Mouse (Mus musculus): ENCODE results near the gene Rnf34.

The Rnf34 gene

GRCm38 (mm10) chr5:122900558-122901171 is 50.8 kb downstream of the Rnf34 start:
- no peak for DNase-seq

GRCm38 (mm10) chr5:122901179-122901578 is 51.3 kb downstream of the Rnf34 start:
- DNase-seq, result no peak

- DNase-seq, result no peak
These were observed 51.8 kb downstream of the Rnf34 start for GRCm38 (mm10) chr5:122901666-122902065.

GRCm38 (mm10) chr5:122902228-122902627 is 52.4 kb downstream of the Rnf34 start:
- no peak for DNase-seq

- no peak for DNase-seq
These were observed 53.3 kb downstream of the Rnf34 start for GRCm38 (mm10) chr5:122903165-122903564.

GRCm38 (mm10) chr5:122907182-122907581 is 57.3 kb downstream of the Rnf34 start:
- no peak for DNase-seq

- no peak for DNase-seq
These were observed 58.2 kb downstream of the Rnf34 start for GRCm38 (mm10) chr5:122908001-122908400.

- no peak for DNase-seq
These were observed 59.6 kb downstream of the Rnf34 start for GRCm38 (mm10) chr5:122909481-122909880.

GRCm38 (mm10) chr5:122912863-122913262 is 63.0 kb downstream of the Rnf34 start:
- peak; percentile 15 for DNase-seq

GRCm38 (mm10) chr5:122916147-122916546 is 66.3 kb downstream of the Rnf34 start:
- no peak for DNase-seq

GRCm38 (mm10) chr5:122917982-122918711 is 68.3 kb downstream of the Rnf34 start:
- DNase-seq, result no peak

GRCm38 (mm10) chr5:122920557-122920956 is 70.7 kb downstream of the Rnf34 start:
- no peak for DNase-seq

Measured in thymus, postnatal 14 days (tissue).